Mouse (Mus musculus) cerebellum, adult 9-11 months (tissue): Measurements from ENCODE around the gene Chd1.

Experiments used
- DNase-seq: peaks from one replicate; pipeline ENCODE4 v3.0.0; 2022

The Chd1 gene

GRCm38 (mm10) chr17:15812136-15812778, 107.5 kb downstream of the Chd1 start:
- DNase-seq = no peak

GRCm38 (mm10) chr17:15813658-15814212, 109.0 kb downstream of the Chd1 start:
- DNase-seq = no peak

- DNase-seq = no peak
These were observed 110.7 kb downstream of the Chd1 start for GRCm38 (mm10) chr17:15815312-15816018.

- no peak for DNase-seq
These were observed 111.8 kb downstream of the Chd1 start for GRCm38 (mm10) chr17:15816379-15817095.

- no peak for DNase-seq
These were observed 112.3 kb downstream of the Chd1 start for GRCm38 (mm10) chr17:15817096-15817450.

GRCm38 (mm10) chr17:15817634-15818033, 112.9 kb downstream of the Chd1 start:
- no peak for DNase-seq

GRCm38 (mm10) chr17:15818372-15818771, 113.6 kb downstream of the Chd1 start:
- DNase-seq = no peak

GRCm38 (mm10) chr17:15820146-15820545, 115.4 kb downstream of the Chd1 start:
- no peak for DNase-seq

- no peak for DNase-seq
These were observed 116.0 kb downstream of the Chd1 start for GRCm38 (mm10) chr17:15820761-15821160.

GRCm38 (mm10) chr17:15821706-15822105, 116.9 kb downstream of the Chd1 start:
- DNase-seq = no peak
